Mouse (Mus musculus): ENCODE data around the gene Dolk. TPM values are rescaled to one million over a fixed set of nuclear protein-coding genes. Genes with fewer than 3 reads are reported as not detected.
A peak's percentile ranks its signal among the peaks of the same experiment; 100 is the strongest.

Gene Dolk
- polyA plus RNA-seq, 1 experiment from 2014 or later: 25.7 TPM

DNA sequence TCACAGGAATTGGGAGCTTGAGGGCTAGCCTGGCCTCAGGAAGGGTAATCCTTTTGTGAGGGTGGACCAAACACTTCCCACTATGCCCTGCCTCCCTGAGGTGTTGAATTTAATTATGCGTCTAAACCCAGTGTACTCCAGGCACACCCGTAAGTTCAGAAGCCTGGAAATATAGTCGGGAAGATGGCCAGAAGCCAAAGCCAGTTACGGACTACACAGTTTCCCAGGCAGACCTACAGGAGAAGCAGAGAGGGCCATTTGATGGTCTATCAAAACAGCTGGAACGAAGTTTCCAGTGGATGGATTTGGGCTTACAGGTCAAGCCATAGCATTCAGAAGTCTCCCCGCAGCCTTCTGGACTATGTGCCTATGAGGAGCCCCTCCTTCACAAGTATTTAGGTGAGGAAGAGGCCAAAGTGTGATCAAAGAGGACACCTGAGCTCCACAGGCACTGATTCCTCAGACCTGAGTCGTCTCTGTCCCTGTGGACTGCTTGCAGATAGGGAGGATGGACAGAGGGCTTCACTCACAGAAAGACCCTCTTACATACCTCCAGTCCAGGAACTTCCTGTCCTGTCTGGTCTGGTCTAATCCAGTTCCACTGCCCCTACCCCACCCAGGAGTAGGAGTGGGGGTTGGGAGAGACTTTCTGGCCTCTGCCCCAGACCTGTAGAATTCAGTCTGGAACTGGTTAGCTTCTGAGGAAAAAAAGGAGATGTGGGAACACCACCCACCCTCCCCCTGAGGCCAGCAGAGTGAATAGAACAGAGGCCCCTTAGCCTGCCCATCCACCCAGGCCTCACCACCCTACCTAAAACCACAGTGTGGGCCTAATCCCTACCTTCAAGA, 21.2 kb downstream of the Dolk start:
- no peak overlapping the region for H3K27ac ChIP-seq (ENCODE audit: low read depth, low read length)
- 80% methylated on average over 7 of the region's 7 CpGs for WGBS

DNA sequence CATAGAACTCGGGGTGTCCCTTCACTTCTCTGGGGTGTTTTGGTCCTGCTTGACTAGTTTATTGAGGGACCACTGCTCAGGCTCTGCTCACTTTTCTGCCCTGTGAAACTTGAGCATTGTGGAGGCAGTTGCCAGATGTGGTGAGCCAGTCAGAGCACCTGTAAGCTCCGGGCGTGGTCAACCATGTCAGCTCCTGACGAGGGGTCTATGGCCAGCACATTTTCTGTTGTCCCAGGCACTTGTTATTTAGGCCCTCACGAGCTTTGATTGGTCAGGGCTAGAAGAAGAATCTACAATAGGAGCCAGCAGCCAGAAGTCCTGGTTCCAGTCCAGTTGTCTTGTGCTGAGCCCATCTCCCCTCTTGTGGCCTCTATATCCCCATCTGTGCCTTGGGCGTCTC, 22.3 kb downstream of the Dolk start:
- ATAC-seq (ENCODE audit: low FRiP score): no peak

More for the DNA sequence above, 21.2 kb downstream of the Dolk start:
- Histone ChIP-seq H3K4me2 (no peak overlapping the region), H3K27me3 (ENCODE audit: control insufficient read depth, insufficient read depth, low read length) (no peaks in the 10 kb centered on the region), H3K9ac (ENCODE audit: low read length) (no peak overlapping the region), H3K4me1 (ENCODE audit: control insufficient read depth, insufficient read depth, low read length) (peaks cover 7% of the 10 kb centered on the region), H3K4me3 (ENCODE audit: low read depth, low read length) (no peak overlapping the region), H3K9me3 (ENCODE audit: control insufficient read depth, low read length) (no peaks in the 10 kb centered on the region), H3K36me3 (ENCODE audit: control insufficient read depth, insufficient read depth, low read length) (peaks cover 20% of the 10 kb centered on the region)
- peak; percentile 84 for DNase-seq (ENCODE audit: low spot score, missing footprints)
- ATAC-seq (ENCODE audit: low FRiP score): no peak

DNA sequence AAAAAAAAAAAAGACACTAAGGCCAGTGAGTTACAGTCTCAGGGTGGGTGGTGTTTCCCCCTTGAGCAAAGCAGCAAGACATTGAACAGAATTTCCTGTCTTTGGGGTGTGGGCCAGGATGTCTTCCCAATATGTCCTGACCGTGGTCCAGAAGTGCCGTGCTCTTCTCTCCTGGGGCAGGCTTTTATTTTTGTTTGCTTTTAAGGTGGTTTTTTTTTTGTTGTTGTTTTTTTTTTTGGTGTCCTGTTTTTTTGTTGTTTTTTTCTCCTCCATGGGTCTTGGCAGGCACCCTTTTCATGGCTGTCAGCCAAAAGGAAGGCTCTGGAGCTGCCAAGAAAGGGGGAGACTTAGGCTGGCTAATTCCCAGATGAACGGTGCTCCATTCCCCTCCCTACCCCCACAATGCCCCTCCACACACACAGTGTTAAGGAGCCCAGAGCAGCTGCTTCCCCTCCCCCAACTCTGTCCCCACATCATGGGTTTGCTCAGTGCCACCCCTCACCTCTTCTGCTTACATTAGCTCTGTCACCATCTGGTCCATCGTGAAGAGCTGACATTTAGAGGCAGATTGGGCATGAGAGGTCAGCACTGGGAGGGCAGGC, 23.2 kb downstream of the Dolk start:
- peaks cover 7% of the 10 kb centered on the region for H3K4me1 ChIP-seq (ENCODE audit: control insufficient read depth, insufficient read depth, low read length)
- H3K9ac ChIP-seq (ENCODE audit: low read length): no peak overlapping the region
- peaks cover 22% of the 10 kb centered on the region for H3K36me3 ChIP-seq (ENCODE audit: control insufficient read depth, insufficient read depth, low read length)
- H3K4me3 ChIP-seq (ENCODE audit: low read depth, low read length): no peak overlapping the region
- WGBS: 79% methylated on average over 4 of the region's 4 CpGs
- DNase-seq (ENCODE audit: low spot score, missing footprints): no peak
- H3K4me2 ChIP-seq: no peak overlapping the region
- H3K27me3 ChIP-seq (ENCODE audit: control insufficient read depth, insufficient read depth, low read length): no peaks in the 10 kb centered on the region
- H3K27ac ChIP-seq (ENCODE audit: low read depth, low read length): no peak overlapping the region
- H3K9me3 ChIP-seq (ENCODE audit: control insufficient read depth, low read length): no peaks in the 10 kb centered on the region
- peak; percentile 44; the same call in 1 of the 2 replicates for ATAC-seq (ENCODE audit: low FRiP score)

More for the DNA sequence above, 22.3 kb downstream of the Dolk start:
- 88% methylated on average over 6 of the region's 6 CpGs for WGBS
- DNase-seq (ENCODE audit: low spot score, missing footprints): no peak
- Histone ChIP-seq H3K9me3 (ENCODE audit: control insufficient read depth, low read length) (no peaks in the 10 kb centered on the region), H3K4me3 (ENCODE audit: low read depth, low read length) (no peak overlapping the region), H3K27me3 (ENCODE audit: control insufficient read depth, insufficient read depth, low read length) (no peaks in the 10 kb centered on the region), H3K4me1 (ENCODE audit: control insufficient read depth, insufficient read depth, low read length) (peaks cover 7% of the 10 kb centered on the region), H3K9ac (ENCODE audit: low read length) (no peak overlapping the region), H3K4me2 (no peak overlapping the region), H3K27ac (ENCODE audit: low read depth, low read length) (no peak overlapping the region), H3K36me3 (ENCODE audit: control insufficient read depth, insufficient read depth, low read length) (peaks cover 20% of the 10 kb centered on the region)

DNA sequence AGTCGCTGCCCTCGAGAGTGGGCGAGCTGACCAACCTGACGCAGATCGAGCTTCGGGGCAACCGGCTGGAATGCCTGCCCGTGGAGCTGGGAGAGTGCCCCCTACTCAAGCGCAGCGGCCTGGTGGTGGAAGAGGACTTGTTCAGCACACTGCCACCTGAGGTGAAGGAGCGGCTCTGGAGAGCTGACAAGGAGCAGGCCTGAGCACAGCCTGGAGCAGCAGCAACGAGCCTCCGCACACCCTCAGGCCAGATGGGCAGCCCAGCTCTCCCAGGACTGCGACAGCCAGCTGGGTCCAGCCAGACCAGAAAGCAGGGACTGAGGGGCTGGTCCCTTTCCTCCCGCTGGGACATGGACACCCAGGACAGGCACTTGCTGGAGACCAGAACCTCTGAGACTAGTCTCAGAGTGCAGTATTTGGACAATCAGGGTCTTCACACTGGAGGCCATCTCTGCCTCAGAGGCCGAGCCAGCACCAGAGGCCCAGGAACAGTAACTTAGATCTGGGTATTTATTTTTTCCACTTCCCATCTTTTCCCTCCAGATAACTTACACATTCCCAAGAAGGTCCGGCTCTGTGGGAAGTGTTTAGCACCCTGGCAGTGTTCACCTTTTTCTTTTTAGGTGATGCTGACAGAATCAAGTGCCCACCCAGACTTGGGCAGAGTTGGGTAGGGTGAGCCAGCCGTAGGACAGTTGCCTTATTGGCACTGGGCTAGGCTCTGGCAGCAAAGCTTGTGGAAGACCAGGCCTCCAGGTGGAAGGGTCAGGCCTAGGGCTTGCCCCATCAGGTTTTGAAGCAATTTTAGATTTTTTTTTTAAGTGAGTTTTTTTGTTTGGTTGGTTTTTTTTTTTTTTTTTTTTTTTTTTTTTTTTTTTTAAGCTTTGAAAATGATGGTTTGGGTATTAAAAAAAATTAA, 24.0 kb downstream of the Dolk start:
- H3K9ac ChIP-seq (ENCODE audit: low read length): no peak overlapping the region
- H3K27ac ChIP-seq (ENCODE audit: low read depth, low read length): no peak overlapping the region; the same call in 1 of the 2 replicates
- DNase-seq (ENCODE audit: low spot score, missing footprints) (no peak), ATAC-seq (ENCODE audit: low FRiP score) (no peak)
- H3K4me2 ChIP-seq: no peak overlapping the region
- H3K27me3 ChIP-seq (ENCODE audit: control insufficient read depth, insufficient read depth, low read length): no peaks in the 10 kb centered on the region
- no peak overlapping the region for H3K4me3 ChIP-seq (ENCODE audit: low read depth, low read length)
- no peaks in the 10 kb centered on the region for H3K9me3 ChIP-seq (ENCODE audit: control insufficient read depth, low read length)
- 93% methylated on average over 18 of the region's 18 CpGs for WGBS
- peaks cover 7% of the 10 kb centered on the region for H3K4me1 ChIP-seq (ENCODE audit: control insufficient read depth, insufficient read depth, low read length)
- H3K36me3 ChIP-seq (ENCODE audit: control insufficient read depth, insufficient read depth, low read length): peaks cover 27% of the 10 kb centered on the region

DNA sequence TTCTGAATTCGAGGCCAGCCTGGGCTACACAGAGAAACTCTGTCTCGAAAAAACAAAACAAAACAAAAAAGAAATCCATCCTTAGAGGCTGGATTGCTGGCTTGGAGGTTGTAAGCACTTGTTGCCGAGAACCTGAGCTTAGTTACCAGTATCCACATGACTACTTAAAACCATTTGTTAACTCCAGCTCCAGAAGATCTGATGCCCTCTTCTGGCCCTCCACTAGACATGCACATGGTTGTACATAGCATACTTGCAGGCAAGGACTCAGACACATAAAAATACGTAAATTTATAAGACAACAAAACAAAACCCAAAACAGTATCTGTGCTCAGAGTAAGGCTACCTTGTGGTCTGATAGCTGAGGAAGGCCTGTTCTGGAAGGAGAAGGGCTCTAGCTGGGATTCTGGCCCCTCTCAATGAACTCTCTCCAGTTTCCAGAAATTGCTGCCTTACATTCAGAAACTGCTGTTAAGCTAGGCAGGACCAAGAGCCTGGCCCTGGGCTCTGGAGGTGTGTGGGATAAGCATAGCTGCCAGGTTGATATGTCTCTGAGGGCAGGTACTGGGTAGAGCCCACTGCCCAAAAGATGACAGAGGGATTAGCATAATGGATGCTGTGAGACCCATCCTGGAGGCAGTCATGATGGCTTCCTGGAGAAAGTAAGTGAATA, 24.9 kb downstream of the Dolk start:
- no peak for ATAC-seq (ENCODE audit: low FRiP score)
- no peak for DNase-seq (ENCODE audit: low spot score, missing footprints)
- Histone ChIP-seq H3K4me2 (no peak overlapping the region), H3K9me3 (ENCODE audit: control insufficient read depth, low read length) (no peaks in the 10 kb centered on the region), H3K4me3 (ENCODE audit: low read depth, low read length) (no peak overlapping the region), H3K9ac (ENCODE audit: low read length) (no peak overlapping the region), H3K36me3 (ENCODE audit: control insufficient read depth, insufficient read depth, low read length) (peaks cover 36% of the 10 kb centered on the region), H3K27me3 (ENCODE audit: control insufficient read depth, insufficient read depth, low read length) (no peaks in the 10 kb centered on the region), H3K4me1 (ENCODE audit: control insufficient read depth, insufficient read depth, low read length) (no peaks in the 10 kb centered on the region), H3K27ac (ENCODE audit: low read depth, low read length) (no peak overlapping the region)
- WGBS: 92% methylated on average over 4 of the region's 4 CpGs

DNA sequence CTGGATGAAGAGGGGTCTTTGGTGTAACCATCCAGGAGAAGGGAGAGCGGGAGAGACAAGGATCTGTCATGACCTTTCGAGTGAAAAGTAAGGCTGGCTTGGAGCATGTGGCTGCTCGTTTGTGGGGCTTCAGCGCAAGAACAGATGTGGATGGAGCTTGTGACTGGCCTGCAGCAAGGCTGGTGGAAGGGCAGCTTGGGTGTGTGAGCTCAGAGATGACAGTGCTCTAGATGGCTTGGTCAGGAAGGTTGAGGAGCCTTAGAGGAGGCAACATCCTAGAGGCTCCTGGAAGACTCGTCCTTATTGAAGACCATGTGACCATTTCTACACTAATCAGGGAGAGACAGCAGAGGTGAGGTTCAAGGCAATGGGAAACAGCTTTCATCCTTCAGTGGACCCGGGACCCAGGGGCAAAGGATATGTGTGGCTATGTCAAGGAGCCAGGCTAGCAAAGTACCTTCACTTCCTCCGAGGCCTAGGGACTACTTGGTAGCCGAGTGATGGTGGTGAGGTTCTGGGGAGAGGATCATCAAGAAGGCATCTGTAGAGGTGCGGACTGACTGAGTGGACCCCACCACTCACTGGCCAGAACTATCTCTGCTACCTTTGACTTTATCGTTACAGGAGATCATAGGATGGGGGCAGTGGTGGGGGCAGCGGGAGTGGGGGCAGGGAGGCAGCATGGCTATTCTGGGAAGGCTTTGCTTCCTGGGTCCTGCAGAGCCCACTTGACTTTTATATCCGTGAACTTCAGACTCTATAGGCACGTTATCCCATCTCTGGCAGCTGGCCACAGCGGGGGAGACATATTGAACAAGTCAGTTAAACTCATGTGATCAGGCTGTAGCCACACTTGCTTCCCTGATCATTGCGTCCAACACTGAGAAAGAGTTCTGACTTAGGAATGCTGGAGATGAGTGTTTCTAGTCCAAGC, 26.7 kb downstream of the Dolk start:
- H3K27ac ChIP-seq (ENCODE audit: low read depth, low read length): no peak overlapping the region
- no peak overlapping the region for H3K4me3 ChIP-seq (ENCODE audit: low read depth, low read length)
- H3K36me3 ChIP-seq (ENCODE audit: control insufficient read depth, insufficient read depth, low read length): peaks cover 45% of the 10 kb centered on the region
- H3K9ac ChIP-seq (ENCODE audit: low read length): no peak overlapping the region
- H3K4me2 ChIP-seq: no peak overlapping the region
- H3K9me3 ChIP-seq (ENCODE audit: control insufficient read depth, low read length): no peaks in the 10 kb centered on the region
- ATAC-seq (ENCODE audit: low FRiP score) (no peak), DNase-seq (ENCODE audit: low spot score, missing footprints) (no peak)
- H3K4me1 ChIP-seq (ENCODE audit: control insufficient read depth, insufficient read depth, low read length): no peaks in the 10 kb centered on the region
- 93% methylated on average over 15 of the region's 15 CpGs for WGBS
- H3K27me3 ChIP-seq (ENCODE audit: control insufficient read depth, insufficient read depth, low read length): no peaks in the 10 kb centered on the region

DNA sequence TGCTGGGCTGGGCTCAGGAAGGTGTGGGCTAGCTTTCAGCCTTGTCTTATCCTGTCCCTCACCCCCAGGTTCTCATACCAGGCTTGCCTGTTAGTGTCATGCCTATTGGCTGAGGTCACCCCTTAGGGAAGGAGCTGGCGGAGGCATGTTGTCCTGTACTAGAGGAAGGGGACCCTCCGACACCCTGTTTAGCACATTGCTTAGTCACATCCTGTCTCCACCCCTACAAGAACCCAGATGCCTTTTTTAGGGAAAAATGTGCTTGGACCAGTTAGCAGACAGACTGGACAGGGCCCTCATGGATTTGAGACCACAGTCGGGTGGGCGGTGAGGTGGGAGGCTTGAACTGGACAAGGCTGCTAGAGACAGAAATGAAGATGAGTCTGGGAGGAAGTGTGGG, 27.5 kb downstream of the Dolk start:
- no peak overlapping the region for H3K4me3 ChIP-seq (ENCODE audit: low read depth, low read length)
- WGBS: 90% methylated on average over 4 of the region's 4 CpGs
- ATAC-seq (ENCODE audit: low FRiP score) (no peak), DNase-seq (ENCODE audit: low spot score, missing footprints) (no peak)
- H3K9ac ChIP-seq (ENCODE audit: low read length): no peak overlapping the region
- H3K4me1 ChIP-seq (ENCODE audit: control insufficient read depth, insufficient read depth, low read length): no peaks in the 10 kb centered on the region
- no peaks in the 10 kb centered on the region for H3K27me3 ChIP-seq (ENCODE audit: control insufficient read depth, insufficient read depth, low read length)
- peaks cover 39% of the 10 kb centered on the region for H3K36me3 ChIP-seq (ENCODE audit: control insufficient read depth, insufficient read depth, low read length)
- H3K9me3 ChIP-seq (ENCODE audit: control insufficient read depth, low read length): no peaks in the 10 kb centered on the region
- H3K27ac ChIP-seq (ENCODE audit: low read depth, low read length): no peak overlapping the region
- no peak overlapping the region for H3K4me2 ChIP-seq

All from midbrain, embryonic 11.5 days (tissue).